Mouse (Mus musculus) embryonic facial prominence, embryonic 10.5 days (tissue): ENCODE measurements around the gene Otud3. TPM values are rescaled to one million over a fixed set of nuclear protein-coding genes. Genes with fewer than 3 reads are reported as not detected.
"Not testable (repeated sequence)": the region's sequence is repeated elsewhere in the genome, so short reads cannot be mapped to it uniquely, and the experiment has no call there.

Experiments
- DNase-seq: peaks from one replicate; pipeline ENCODE4 v3.0.0-alpha.2; 2017; ENCODE audit warnings: low spot score
- H3K27ac ChIP-seq: fragments of 300-500 bp; sonication (generic); replicated peaks from 2 replicates; pipeline ENCODE4 v1.5.1; 2016; ENCODE audit warnings: mild to moderate bottlenecking
- H3K27me3 ChIP-seq: fragments of 300-500 bp; sonication (generic); replicated peaks from 2 replicates; pipeline ENCODE4 v1.6.1; 2016; ENCODE audit warnings: low read depth, mild to moderate bottlenecking; ENCODE audit not compliant: poor library complexity, severe bottlenecking
- H3K36me3 ChIP-seq: fragments of 300-500 bp; sonication (generic); replicated peaks from 2 replicates; pipeline ENCODE4 v1.6.1; 2016; ENCODE audit warnings: mild to moderate bottlenecking, moderate library complexity
- H3K4me1 ChIP-seq: fragments of 300-500 bp; sonication (generic); 2 replicates; pipeline ENCODE4 v1.6.1; 2016
- H3K4me3 ChIP-seq: fragments of 300-500 bp; sonication (generic); 2 replicates; pipeline ENCODE4 v1.5.1; 2016; ENCODE audit warnings: mild to moderate bottlenecking, moderate library complexity
- H3K9me3 ChIP-seq: fragments of 300-500 bp; sonication (generic); 2 replicates; pipeline ENCODE4 v1.6.1; 2016; ENCODE audit warnings: mild to moderate bottlenecking
- WGBS: fragments of 180-500 bp; shearing (Covaris S2); methylation state at CpG from one replicate; pipeline ENCODE4 v1.1.7; 2016; 5-methylcytosine and 5-hydroxymethylcytosine counted together
- polyA plus RNA-seq: library from polyadenylated mRNA; unstranded; fragments of >200 nt; fragmentation: Nextera tagmentation; extraction: Ambion mirVana; gene quantifications from 2 replicates; pipeline ENCODE4 v1.2.1, GENCODE M21; 2016

Otud3 gene
- polyA plus RNA-seq, 1 experiment from 2014 or later: 4.9 TPM

- peak overlapping the region; percentile 45 for H3K4me3 ChIP-seq
- H3K27ac ChIP-seq: peak overlapping the region; percentile 51
- WGBS: 9% methylated on average over 16 of the region's 16 CpGs
- peaks cover 31% of the 10 kb centered on the region for H3K27me3 ChIP-seq
- no peaks in the 10 kb centered on the region for H3K9me3 ChIP-seq
- H3K4me1 ChIP-seq: peaks cover 30% of the 10 kb centered on the region
- peak; percentile 57 for DNase-seq
- H3K36me3 ChIP-seq: no peaks in the 10 kb centered on the region
Measured at GRCm38 (mm10) chr4:138882179-138882578, 31.6 kb downstream of the Otud3 start.

GRCm38 (mm10) chr4:138880811-138881584 is 32.7 kb downstream of the Otud3 start:
- Histone ChIP-seq H3K36me3 (no peaks in the 10 kb centered on the region), H3K27ac (no peak overlapping the region), H3K9me3 (no peaks in the 10 kb centered on the region), H3K27me3 (peaks cover 31% of the 10 kb centered on the region), H3K4me1 (peaks cover 30% of the 10 kb centered on the region), H3K4me3 (no peak overlapping the region)
- no peak for DNase-seq
- WGBS: 83% methylated on average over 7 of the region's 7 CpGs

GRCm38 (mm10) chr4:138879808-138880207 is 33.9 kb downstream of the Otud3 start:
- Histone ChIP-seq H3K36me3 (no peaks in the 10 kb centered on the region), H3K9me3 (no peaks in the 10 kb centered on the region), H3K4me3 (no peak overlapping the region), H3K27me3 (peaks cover 31% of the 10 kb centered on the region), H3K27ac (peak overlapping the region; percentile 24; the same call in 1 of the 2 replicates), H3K4me1 (peaks cover 30% of the 10 kb centered on the region)
- DNase-seq: no peak
- 86% methylated on average over 11 of the region's 11 CpGs for WGBS

GRCm38 (mm10) chr4:138878783-138879182 is 35.0 kb downstream of the Otud3 start:
- H3K9me3 ChIP-seq: no peaks in the 10 kb centered on the region
- no peaks in the 10 kb centered on the region for H3K36me3 ChIP-seq
- no peak for DNase-seq
- peaks cover 31% of the 10 kb centered on the region for H3K27me3 ChIP-seq
- WGBS: 72% methylated on average over 8 of the region's 8 CpGs
- peaks cover 30% of the 10 kb centered on the region for H3K4me1 ChIP-seq
- no peak overlapping the region for H3K27ac ChIP-seq
- no peak overlapping the region for H3K4me3 ChIP-seq

- 74% methylated on average over 4 of the region's 4 CpGs for WGBS
- no peak within 1 kb of the TSS for H3K27ac ChIP-seq
- peaks cover 27% of the 10 kb centered on the region for H3K27me3 ChIP-seq
- DNase-seq: no peak
- H3K36me3 ChIP-seq: no peaks in the 10 kb centered on the region
- H3K4me3 ChIP-seq: no peak within 1 kb of the TSS
- H3K9me3 ChIP-seq: no peaks in the 10 kb centered on the region
- peaks cover 30% of the 10 kb centered on the region for H3K4me1 ChIP-seq
Measured at GRCm38 (mm10) chr4:138877731-138878130, 36.0 kb downstream of the Otud3 start, which contains the start of gene Pla2g2e. Pla2g2e (plus strand) TSS chr4:138877942.

GRCm38 (mm10) chr4:138875986-138876385 is 37.8 kb downstream of the Otud3 start:
- Histone ChIP-seq H3K27ac (no peak overlapping the region), H3K36me3 (no peaks in the 10 kb centered on the region), H3K4me3 (no peak overlapping the region), H3K9me3 (no peaks in the 10 kb centered on the region), H3K27me3 (peaks cover 10% of the 10 kb centered on the region), H3K4me1 (peaks cover 20% of the 10 kb centered on the region)
- DNase-seq: no peak
- WGBS: 91% methylated on average over 2 of the region's 2 CpGs

GRCm38 (mm10) chr4:138875275-138875674 is 38.5 kb downstream of the Otud3 start:
- not testable (repeated sequence) for H3K27me3 ChIP-seq, H3K9me3 ChIP-seq
- WGBS: 93% methylated on average over 2 of the region's 2 CpGs

GRCm38 (mm10) chr4:138873864-138874263 is 39.9 kb downstream of the Otud3 start, which contains the start of gene Gm13030:
Gm13030 (minus strand) TSS chr4:138873964.
- Histone ChIP-seq H3K4me1 (peaks cover 15% of the 10 kb centered on the region), H3K9me3 (no peaks in the 10 kb centered on the region), H3K27me3 (no peaks in the 10 kb centered on the region), H3K4me3 (no peak within 1 kb of the TSS), H3K36me3 (no peaks in the 10 kb centered on the region), H3K27ac (no peak within 1 kb of the TSS)
- 89% methylated on average over 6 of the region's 6 CpGs for WGBS
- no peak for DNase-seq

More at GRCm38 (mm10) chr4:138875275-138875674, 38.5 kb downstream of the Otud3 start:
- not testable (repeated sequence) for DNase-seq, H3K36me3 ChIP-seq, H3K4me3 ChIP-seq, H3K27ac ChIP-seq
- H3K4me1 ChIP-seq: peaks cover 20% of the 10 kb centered on the region

GRCm38 (mm10) chr4:138868666-138869065 is 45.1 kb downstream of the Otud3 start:
- DNase-seq: peak; percentile 61
- H3K27me3 ChIP-seq: no peaks in the 10 kb centered on the region

GRCm38 (mm10) chr4:138866413-138866812 is 47.3 kb downstream of the Otud3 start:
- DNase-seq: peak; percentile 73
- no peaks in the 10 kb centered on the region for H3K27me3 ChIP-seq
- peaks cover 22% of the 10 kb centered on the region; the same call in 1 of the 2 replicates for H3K4me1 ChIP-seq
- no peaks in the 10 kb centered on the region for H3K9me3 ChIP-seq
- no peaks in the 10 kb centered on the region for H3K36me3 ChIP-seq
- 13% methylated on average over 7 of the region's 7 CpGs for WGBS
- H3K4me3 ChIP-seq: no peak overlapping the region
- H3K27ac ChIP-seq: no peak overlapping the region

More at GRCm38 (mm10) chr4:138868666-138869065, 45.1 kb downstream of the Otud3 start:
- WGBS: 37% methylated on average over 8 of the region's 8 CpGs
- Histone ChIP-seq H3K9me3 (no peaks in the 10 kb centered on the region), H3K4me1 (peaks cover 22% of the 10 kb centered on the region; the same call in 1 of the 2 replicates), H3K4me3 (no peak overlapping the region), H3K36me3 (no peaks in the 10 kb centered on the region), H3K27ac (no peak overlapping the region)

GRCm38 (mm10) chr4:138865991-138866390 is 47.8 kb downstream of the Otud3 start:
- peaks cover 22% of the 10 kb centered on the region; the same call in 1 of the 2 replicates for H3K4me1 ChIP-seq
- 73% methylated on average over 6 of the region's 6 CpGs for WGBS
- no peak overlapping the region for H3K4me3 ChIP-seq
- no peak overlapping the region for H3K27ac ChIP-seq
- DNase-seq: no peak
- no peaks in the 10 kb centered on the region for H3K36me3 ChIP-seq
- no peaks in the 10 kb centered on the region for H3K27me3 ChIP-seq
- H3K9me3 ChIP-seq: no peaks in the 10 kb centered on the region

- Histone ChIP-seq H3K9me3 (no peaks in the 10 kb centered on the region), H3K4me1 (peaks cover 24% of the 10 kb centered on the region; the same call in 1 of the 2 replicates), H3K4me3 (no peak overlapping the region), H3K36me3 (no peaks in the 10 kb centered on the region), H3K27me3 (0 out of 2 replicates have a peak, but pooled peaks cover 2% of the 10 kb centered on the region), H3K27ac (no peak overlapping the region)
- 36% methylated on average over 5 of the region's 5 CpGs for WGBS
- no peak for DNase-seq
Measured at GRCm38 (mm10) chr4:138865092-138865491, 48.7 kb downstream of the Otud3 start.
